Mouse (Mus musculus) frontal cortex, postnatal 36 days (tissue): Measurements from ENCODE around the gene Kirrel.

Experiments used
- DNase-seq, 2 experiments: peaks; one replicate each; pipeline ENCODE4 v3.0.0; 2022; ENCODE audit warnings: low spot score in 2 of 2

The Kirrel gene

GRCm38 (mm10) chr3:87079301-87079700 is 95.2 kb downstream of the Kirrel start:
- DNase-seq = no peak

GRCm38 (mm10) chr3:87077681-87078080 is 96.9 kb downstream of the Kirrel start:
- DNase-seq = no peak

GRCm38 (mm10) chr3:87076899-87077298 is 97.6 kb downstream of the Kirrel start:
- DNase-seq = no peak

- DNase-seq = no peak
Measured at GRCm38 (mm10) chr3:87076161-87076560, 98.4 kb downstream of the Kirrel start.

GRCm38 (mm10) chr3:87072612-87073515 is 101.7 kb downstream of the Kirrel start:
- no peak for DNase-seq

GRCm38 (mm10) chr3:87072191-87072590 is 102.4 kb downstream of the Kirrel start:
- no peak for DNase-seq

- no peak for DNase-seq
Measured at GRCm38 (mm10) chr3:87067396-87067975, 107.1 kb downstream of the Kirrel start.

- no peak for DNase-seq
Measured at GRCm38 (mm10) chr3:87053939-87054338, 120.6 kb downstream of the Kirrel start.

- DNase-seq = no peak
Measured at GRCm38 (mm10) chr3:87047801-87048200, 126.7 kb downstream of the Kirrel start.

- no peak for DNase-seq
Measured at GRCm38 (mm10) chr3:87041733-87042132, 132.8 kb downstream of the Kirrel start.

- DNase-seq = no peak
Measured at GRCm38 (mm10) chr3:87038500-87038899, 136.0 kb downstream of the Kirrel start.

GRCm38 (mm10) chr3:87034061-87034460 is 140.5 kb downstream of the Kirrel start:
- no peak for DNase-seq

GRCm38 (mm10) chr3:87033357-87033756 is 141.2 kb downstream of the Kirrel start:
- peak; percentile 70 to 86 for DNase-seq

GRCm38 (mm10) chr3:87030855-87031254 is 143.7 kb downstream of the Kirrel start:
- DNase-seq = peak; percentile 39 to 76
